Mouse (Mus musculus): ENCODE measurements around the gene Smim13.

Smim13 gene

DNA sequence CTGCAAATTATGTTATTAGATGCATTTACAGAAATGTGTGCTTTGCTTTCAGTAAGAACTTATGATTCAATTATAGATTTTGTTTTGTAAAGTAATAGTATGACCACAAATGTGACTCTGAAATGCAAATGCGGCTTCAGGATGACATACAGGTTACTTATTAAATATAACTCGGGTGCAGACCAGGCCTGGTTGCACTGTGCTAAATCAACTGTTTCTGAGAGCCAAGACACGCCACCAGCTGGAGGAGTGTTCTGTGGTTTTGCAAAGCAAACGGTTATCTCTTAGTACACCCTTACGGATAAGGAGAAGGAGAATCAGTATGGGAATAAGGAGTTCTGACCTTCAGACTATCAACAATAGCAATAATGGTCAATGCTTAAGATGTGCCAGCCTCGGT, 34.0 kb upstream of the Smim13 start:
- TF ChIP-seq NANOG (IDR thresholded peaks at IDR 0.05; ENCODE audit: borderline replicate concordance, low read length) (no peak), CTCF (conservative IDR thresholded peaks at IDR 0.05; ENCODE audit: low read length) (no peak), POU5F1 (IDR thresholded peaks at IDR 0.05; ENCODE audit: borderline replicate concordance, low read length) (no peak)
- H3K9me3 ChIP-seq (ENCODE audit: low read length): no peaks in the 10 kb centered on the region
- H3K4me1 ChIP-seq (replicated peaks; ENCODE audit: low read depth, low read length): no peaks in the 10 kb centered on the region
- H3K27me3 ChIP-seq (ENCODE audit: insufficient read depth, low read length): peaks cover 8% of the 10 kb centered on the region; the same call in 1 of the 2 replicates
- no peaks in the 10 kb centered on the region for H3K36me3 ChIP-seq (ENCODE audit: insufficient read depth, low read length)
- no peak overlapping the region for H3K4me3 ChIP-seq (replicated peaks; ENCODE audit: low read length)

GRCm38 (mm10) chr13:41216236-41216635, 33.4 kb upstream of the Smim13 start:
- TF ChIP-seq CTCF (conservative IDR thresholded peaks at IDR 0.05; ENCODE audit: low read length) (no peak), NANOG (IDR thresholded peaks at IDR 0.05; ENCODE audit: borderline replicate concordance, low read length) (no peak), POU5F1 (IDR thresholded peaks at IDR 0.05; ENCODE audit: borderline replicate concordance, low read length) (no peak)
- Histone ChIP-seq H3K4me3 (replicated peaks; ENCODE audit: low read length) (no peak overlapping the region), H3K4me1 (replicated peaks; ENCODE audit: low read depth, low read length) (no peaks in the 10 kb centered on the region), H3K36me3 (ENCODE audit: insufficient read depth, low read length) (no peaks in the 10 kb centered on the region), H3K9me3 (ENCODE audit: low read length) (no peaks in the 10 kb centered on the region), H3K27me3 (ENCODE audit: insufficient read depth, low read length) (peaks cover 8% of the 10 kb centered on the region; the same call in 1 of the 2 replicates)

- no peaks in the 10 kb centered on the region for H3K9me3 ChIP-seq (ENCODE audit: low read length)
- peaks cover 21% of the 10 kb centered on the region for H3K27me3 ChIP-seq (ENCODE audit: insufficient read depth, low read length)
- no peaks in the 10 kb centered on the region for H3K4me1 ChIP-seq (replicated peaks; ENCODE audit: low read depth, low read length)
- no peaks in the 10 kb centered on the region for H3K36me3 ChIP-seq (ENCODE audit: insufficient read depth, low read length)
- no peak for TF ChIP-seq NANOG (IDR thresholded peaks at IDR 0.05; ENCODE audit: borderline replicate concordance, low read length)
- no peak overlapping the region for H3K4me3 ChIP-seq (replicated peaks; ENCODE audit: low read length)
Measured at GRCm38 (mm10) chr13:41219056-41219455, 30.6 kb upstream of the Smim13 start.

DNA sequence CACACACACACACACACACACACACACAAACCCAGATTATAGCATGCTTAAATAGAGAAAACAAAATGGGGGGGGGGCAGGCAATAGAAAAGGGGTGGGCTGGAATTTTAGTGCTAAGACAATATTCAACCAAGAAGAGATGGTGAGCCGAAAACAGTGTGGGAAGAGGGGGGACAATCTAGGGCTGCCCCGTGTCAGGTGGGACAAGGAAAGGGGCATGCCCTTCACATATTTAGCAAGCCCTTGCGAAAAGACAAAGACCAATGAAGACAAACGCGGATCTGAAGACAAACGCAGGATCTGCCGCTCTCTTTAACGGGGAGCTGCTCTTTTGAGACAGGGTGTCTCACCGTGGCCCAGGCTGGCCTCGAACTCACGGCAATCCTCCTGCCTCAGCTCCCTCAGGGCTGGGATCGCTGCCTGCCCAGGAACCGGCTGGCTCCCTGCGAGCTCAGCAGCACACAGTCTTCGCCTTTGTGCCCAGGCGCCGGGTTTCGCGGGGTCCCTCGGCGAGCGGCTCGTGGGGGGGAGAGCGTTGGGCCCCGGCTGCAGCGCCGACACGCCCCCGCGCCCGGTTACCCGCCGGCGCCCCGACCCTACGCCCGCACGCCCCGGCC, 29.8 kb upstream of the Smim13 start:
- TF ChIP-seq POU5F1 (IDR thresholded peaks at IDR 0.05; ENCODE audit: borderline replicate concordance, low read length): no peak
- no peak for TF ChIP-seq NANOG (IDR thresholded peaks at IDR 0.05; ENCODE audit: borderline replicate concordance, low read length)
- no peak for TF ChIP-seq CTCF (conservative IDR thresholded peaks at IDR 0.05; ENCODE audit: low read length)
- Histone ChIP-seq H3K9me3 (ENCODE audit: low read length) (no peaks in the 10 kb centered on the region), H3K36me3 (ENCODE audit: insufficient read depth, low read length) (no peaks in the 10 kb centered on the region), H3K4me1 (replicated peaks; ENCODE audit: low read depth, low read length) (no peaks in the 10 kb centered on the region), H3K27me3 (ENCODE audit: insufficient read depth, low read length) (peaks cover 21% of the 10 kb centered on the region), H3K4me3 (replicated peaks; ENCODE audit: low read length) (peak overlapping the region; percentile 85)

GRCm38 (mm10) chr13:41220304-41220834, 29.3 kb upstream of the Smim13 start, which contains the start of gene Elovl2:
Gene Elovl2, minus strand, starts transcription at chr13:41220405.
- H3K36me3 ChIP-seq (ENCODE audit: insufficient read depth, low read length): no peaks in the 10 kb centered on the region
- peaks cover 21% of the 10 kb centered on the region for H3K27me3 ChIP-seq (ENCODE audit: insufficient read depth, low read length)
- peak within 1 kb of the TSS; percentile 85 for H3K4me3 ChIP-seq (replicated peaks; ENCODE audit: low read length)
- no peaks in the 10 kb centered on the region for H3K4me1 ChIP-seq (replicated peaks; ENCODE audit: low read depth, low read length)
- TF ChIP-seq POU5F1 (IDR thresholded peaks at IDR 0.05; ENCODE audit: borderline replicate concordance, low read length): no peak
- TF ChIP-seq NANOG (IDR thresholded peaks at IDR 0.05; ENCODE audit: borderline replicate concordance, low read length): no peak
- no peak; the same call in 1 of the 2 replicates for TF ChIP-seq CTCF (conservative IDR thresholded peaks at IDR 0.05; ENCODE audit: low read length)
- H3K9me3 ChIP-seq (ENCODE audit: low read length): no peaks in the 10 kb centered on the region

- 0 out of 2 replicates have a peak, but pooled peaks cover 2% of the 10 kb centered on the region for H3K4me1 ChIP-seq (replicated peaks; ENCODE audit: low read depth, low read length)
- peaks cover 18% of the 10 kb centered on the region for H3K27me3 ChIP-seq (ENCODE audit: insufficient read depth, low read length)
- no peak overlapping the region for H3K4me3 ChIP-seq (replicated peaks; ENCODE audit: low read length)
- no peaks in the 10 kb centered on the region for H3K9me3 ChIP-seq (ENCODE audit: low read length)
- TF ChIP-seq POU5F1 (IDR thresholded peaks at IDR 0.05; ENCODE audit: borderline replicate concordance, low read length) (no peak), CTCF (conservative IDR thresholded peaks at IDR 0.05; ENCODE audit: low read length) (no peak), NANOG (IDR thresholded peaks at IDR 0.05; ENCODE audit: borderline replicate concordance, low read length) (no peak)
- H3K36me3 ChIP-seq (ENCODE audit: insufficient read depth, low read length): no peaks in the 10 kb centered on the region
Measured at GRCm38 (mm10) chr13:41226513-41226912, 23.1 kb upstream of the Smim13 start.

DNA sequence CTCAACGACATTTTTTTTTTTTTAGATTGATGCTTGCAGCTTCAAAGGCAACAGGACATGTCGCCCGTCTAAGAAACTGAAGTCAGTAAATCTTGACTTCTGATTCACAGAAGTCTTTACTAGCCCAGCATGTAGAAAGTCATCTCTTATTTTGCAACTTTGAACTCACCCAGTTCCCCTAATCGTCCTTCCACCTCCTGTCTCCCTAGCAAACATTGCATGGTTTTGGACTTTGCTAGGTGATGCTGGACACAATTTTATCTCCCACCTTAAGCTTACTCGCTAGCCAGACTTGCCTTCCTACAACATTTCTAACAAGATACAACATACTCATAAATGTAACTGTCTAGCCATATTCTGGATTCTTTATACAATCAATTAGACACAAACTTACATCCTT, 21.6 kb upstream of the Smim13 start:
- H3K36me3 ChIP-seq (ENCODE audit: insufficient read depth, low read length): no peaks in the 10 kb centered on the region
- H3K4me1 ChIP-seq (replicated peaks; ENCODE audit: low read depth, low read length): peaks cover 16% of the 10 kb centered on the region
- no peak overlapping the region for H3K4me3 ChIP-seq (replicated peaks; ENCODE audit: low read length)
- no peaks in the 10 kb centered on the region for H3K9me3 ChIP-seq (ENCODE audit: low read length)
- peaks cover 23% of the 10 kb centered on the region for H3K27me3 ChIP-seq (ENCODE audit: insufficient read depth, low read length)
- TF ChIP-seq CTCF (conservative IDR thresholded peaks at IDR 0.05; ENCODE audit: low read length): no peak
- TF ChIP-seq POU5F1 (IDR thresholded peaks at IDR 0.05; ENCODE audit: borderline replicate concordance, low read length): no peak
- no peak for TF ChIP-seq NANOG (IDR thresholded peaks at IDR 0.05; ENCODE audit: borderline replicate concordance, low read length)

DNA sequence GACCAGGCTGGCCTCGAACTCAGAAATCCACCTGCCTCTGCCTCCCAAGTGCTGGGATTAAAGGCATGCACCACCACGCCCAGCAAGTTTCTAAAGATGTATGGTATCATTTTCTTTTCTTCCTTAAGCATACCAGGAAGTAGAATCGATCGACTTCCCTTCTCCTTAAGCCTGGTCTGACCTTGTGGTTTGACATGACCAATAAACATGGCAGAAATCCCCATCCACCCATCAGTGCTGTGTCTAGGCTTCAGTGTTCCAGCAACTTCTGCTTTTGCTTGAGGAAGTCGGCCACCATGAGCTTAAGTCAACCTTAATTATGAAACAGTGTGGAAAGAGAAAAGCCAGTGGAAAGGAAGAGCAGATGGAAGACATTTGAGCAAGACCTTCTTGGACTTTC, 19.4 kb upstream of the Smim13 start:
- H3K9me3 ChIP-seq (ENCODE audit: low read length): no peaks in the 10 kb centered on the region

More for the DNA sequence above, 19.4 kb upstream of the Smim13 start:
- H3K27me3 ChIP-seq (ENCODE audit: insufficient read depth, low read length): peaks cover 33% of the 10 kb centered on the region
- peaks cover 18% of the 10 kb centered on the region for H3K4me1 ChIP-seq (replicated peaks; ENCODE audit: low read depth, low read length)
- H3K36me3 ChIP-seq (ENCODE audit: insufficient read depth, low read length): no peaks in the 10 kb centered on the region
- TF ChIP-seq NANOG (IDR thresholded peaks at IDR 0.05; ENCODE audit: borderline replicate concordance, low read length) (no peak), CTCF (conservative IDR thresholded peaks at IDR 0.05; ENCODE audit: low read length) (no peak), POU5F1 (IDR thresholded peaks at IDR 0.05; ENCODE audit: borderline replicate concordance, low read length) (no peak)
- H3K4me3 ChIP-seq (replicated peaks; ENCODE audit: low read length): no peak overlapping the region
